ENCODE assay signal across 29 mouse cellular contexts in the genomic region with DNA sequence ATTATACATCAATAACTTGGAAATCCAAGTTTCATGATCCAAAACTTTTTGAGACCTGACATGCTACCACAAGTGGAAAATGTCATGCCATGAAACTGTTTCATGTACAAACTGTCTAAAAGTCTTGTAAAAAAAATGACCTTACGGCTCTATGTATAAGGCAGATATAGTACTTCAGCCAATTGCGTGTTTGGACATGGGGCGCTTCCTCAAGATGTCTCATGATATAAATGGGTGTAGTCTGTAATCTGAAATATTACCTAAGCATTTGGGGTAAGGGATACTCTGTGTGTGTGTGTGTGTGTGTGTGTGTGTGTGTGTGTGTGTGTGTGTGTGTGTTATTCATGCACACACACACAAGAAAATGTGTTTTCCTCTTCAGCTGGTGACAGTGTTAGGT.
DNase-seq lines count a peak whose midpoint lies in the region; ATAC-seq and TF ChIP-seq lines count a peak whose summit lies in the region.
"Had no signal": no experiment of that assay in that cellular context is flagged by ENCODE, and none has a peak within 500 bp of the region (broad histone marks: within the 10 kb centered on the region; RNA-seq: fewer than 3 reads in every experiment).

No protein-coding gene starts in this region.

- ATAC-seq in liver, embryonic 12.5 days = peak; percentile 68
- ATAC-seq in liver, postnatal 0 days = no peak
- peak; percentile 57; the same call in 1 of the 2 replicates for ATAC-seq in erythroid progenitor cell, adult 5-6 weeks (replicated peaks; ENCODE audit: low FRiP score, poor library complexity, severe bottlenecking)
- peak; percentile 44; the same call in 1 of the 2 replicates for ATAC-seq in liver, embryonic 15.5 days (ENCODE audit: insufficient read depth)
- ATAC-seq in hindbrain, embryonic 11.5 days (ENCODE audit: low FRiP score) = no peak
- ATAC-seq: CD4-positive, CD25-positive, alpha-beta regulatory T cell, adult 4 months; forebrain, embryonic 14.5 days; forebrain, postnatal 0 days had no signal

- no peaks in the 10 kb centered on the region for H3K9me3 ChIP-seq in liver, embryonic 12.5 days (replicated peaks)
- no peaks in the 10 kb centered on the region for H3K9me3 ChIP-seq in liver, postnatal 0 days (ENCODE audit: low read length)
- H3K9me3 ChIP-seq in liver, embryonic 15.5 days (replicated peaks) = no peaks in the 10 kb centered on the region
- H3K9me3 ChIP-seq in hindbrain, embryonic 11.5 days (ENCODE audit: control insufficient read depth, low read length) = no peaks in the 10 kb centered on the region
- H3K9me3 ChIP-seq: embryonic facial prominence, embryonic 12.5 days; embryonic facial prominence, embryonic 15.5 days; forebrain, embryonic 10.5 days; heart, embryonic 10.5 days; heart, embryonic 13.5 days; hindbrain, embryonic 12.5 days; hindbrain, embryonic 15.5 days had no signal

- peaks cover 13% of the 10 kb centered on the region for H3K4me1 ChIP-seq in liver, embryonic 12.5 days
- H3K4me1 ChIP-seq in liver, postnatal 0 days (ENCODE audit: insufficient read depth) = no peaks in the 10 kb centered on the region
- no peaks in the 10 kb centered on the region; the same call in 1 of the 2 replicates for H3K4me1 ChIP-seq in liver, embryonic 15.5 days (replicated peaks)
- H3K4me1 ChIP-seq in hindbrain, embryonic 11.5 days (replicated peaks; ENCODE audit: control insufficient read depth, insufficient read depth, low read length) = no peaks in the 10 kb centered on the region

- no peaks in the 10 kb centered on the region for H3K27me3 ChIP-seq in liver, embryonic 12.5 days (replicated peaks)
- H3K27me3 ChIP-seq in liver, postnatal 0 days (ENCODE audit: insufficient read depth, low read length) = no peaks in the 10 kb centered on the region
- no peaks in the 10 kb centered on the region for H3K27me3 ChIP-seq in liver, embryonic 15.5 days
- no peaks in the 10 kb centered on the region for H3K27me3 ChIP-seq in hindbrain, embryonic 11.5 days (ENCODE audit: control insufficient read depth, insufficient read depth, low read length)
- H3K27me3 ChIP-seq: embryonic facial prominence, embryonic 12.5 days; embryonic facial prominence, embryonic 15.5 days; heart, embryonic 13.5 days; hindbrain, embryonic 12.5 days; hindbrain, embryonic 15.5 days had no signal

- TF ChIP-seq EP300 in liver, postnatal 0 days (IDR thresholded peaks at IDR 0.05; ENCODE audit: low read depth) = no peak

- no peak overlapping the region for H3K4me3 ChIP-seq in liver, embryonic 12.5 days
- H3K4me3 ChIP-seq in liver, postnatal 0 days (ENCODE audit: low read depth, low read length) = no peak overlapping the region
- H3K4me3 ChIP-seq in liver, embryonic 15.5 days (replicated peaks) = no peak overlapping the region
- H3K4me3 ChIP-seq in hindbrain, embryonic 11.5 days (ENCODE audit: low read depth, low read length) = no peak overlapping the region
- H3K4me3 ChIP-seq: embryonic facial prominence, embryonic 12.5 days; embryonic facial prominence, embryonic 15.5 days; erythroblast, embryonic 14.5 days; forebrain, embryonic 10.5 days; gastrocnemius, adult 2 months; heart, embryonic 10.5 days; heart, embryonic 13.5 days; hindbrain, embryonic 12.5 days; hindbrain, embryonic 15.5 days had no signal

- TF ChIP-seq CTCF in liver, postnatal 0 days (IDR thresholded peaks at IDR 0.05; ENCODE audit: low read depth) = no peak

- DNase-seq in liver, postnatal 0 days = no peak
- peak; percentile 28 for DNase-seq in c-Kit-positive CD71-positive TER-119-positive erythroid progenitor cells, embryonic 14.5 days (ENCODE audit: low spot score)
- no peak for DNase-seq in thymus, postnatal 10 days (ENCODE audit: low spot score in 2 of 2)
- no peak for DNase-seq in kidney, postnatal 14 days
- no peak for DNase-seq in hindbrain, embryonic 11.5 days (ENCODE audit: low spot score)
- DNase-seq: adrenal gland, adult 2 months; adrenal gland, postnatal 14 days; cerebellum, adult 2 months; cerebellum, adult 9-11 months; cerebellum, postnatal 25 days; forebrain, postnatal 0 days; gastrocnemius, adult 2 months; gastrocnemius, postnatal 14 days; heart, adult 18-20 months; heart, postnatal 14 days; heart, postnatal 4 days had no signal

- no peak overlapping the region for H3K4me2 ChIP-seq in liver, embryonic 12.5 days
- no peak overlapping the region for H3K4me2 ChIP-seq in liver, postnatal 0 days (ENCODE audit: low read depth, low read length)
- H3K4me2 ChIP-seq in liver, embryonic 15.5 days = no peak overlapping the region
- no peak overlapping the region for H3K4me2 ChIP-seq in hindbrain, embryonic 11.5 days (replicated peaks; ENCODE audit: low read depth, low read length)
- H3K4me2 ChIP-seq: embryonic facial prominence, embryonic 12.5 days; embryonic facial prominence, embryonic 15.5 days; heart, embryonic 13.5 days; hindbrain, embryonic 12.5 days; hindbrain, embryonic 15.5 days had no signal

- no peak overlapping the region for H3K9ac ChIP-seq in liver, embryonic 12.5 days
- H3K9ac ChIP-seq in liver, postnatal 0 days (replicated peaks) = no peak overlapping the region
- no peak overlapping the region for H3K9ac ChIP-seq in liver, embryonic 15.5 days
- no peak overlapping the region for H3K9ac ChIP-seq in hindbrain, embryonic 11.5 days (ENCODE audit: low read depth, low read length)
- H3K9ac ChIP-seq: embryonic facial prominence, embryonic 12.5 days; embryonic facial prominence, embryonic 15.5 days; forebrain, postnatal 0 days; heart, embryonic 13.5 days; hindbrain, embryonic 12.5 days; hindbrain, embryonic 15.5 days had no signal

- WGBS in liver, embryonic 12.5 days (ENCODE audit: insufficient replicate concordance) = 89% methylated on average over 3 of the region's 3 CpGs
- WGBS in liver, postnatal 0 days (ENCODE audit: insufficient replicate concordance) = 83% methylated on average over 3 of the region's 3 CpGs
- 77% methylated on average over 3 of the region's 3 CpGs for WGBS in liver, embryonic 15.5 days (ENCODE audit: insufficient replicate concordance)
- 96% methylated on average over 3 of the region's 3 CpGs for WGBS in hindbrain, embryonic 11.5 days

- no peak overlapping the region for H3K27ac ChIP-seq in liver, embryonic 12.5 days
- no peak overlapping the region for H3K27ac ChIP-seq in liver, postnatal 0 days (ENCODE audit: low read depth)
- no peak overlapping the region for H3K27ac ChIP-seq in liver, embryonic 15.5 days (replicated peaks)
- no peak overlapping the region for H3K27ac ChIP-seq in hindbrain, embryonic 11.5 days (ENCODE audit: low read depth, low read length)
- H3K27ac ChIP-seq: embryonic facial prominence, embryonic 12.5 days; embryonic facial prominence, embryonic 15.5 days; forebrain, embryonic 10.5 days; gastrocnemius, adult 2 months; heart, embryonic 10.5 days; heart, embryonic 13.5 days; hindbrain, embryonic 12.5 days; hindbrain, embryonic 15.5 days had no signal

- H3K36me3 ChIP-seq in liver, embryonic 12.5 days = no peaks in the 10 kb centered on the region
- H3K36me3 ChIP-seq in liver, postnatal 0 days (replicated peaks; ENCODE audit: insufficient read depth, low read length) = no peaks in the 10 kb centered on the region
- no peaks in the 10 kb centered on the region for H3K36me3 ChIP-seq in liver, embryonic 15.5 days (replicated peaks)
- no peaks in the 10 kb centered on the region for H3K36me3 ChIP-seq in hindbrain, embryonic 11.5 days (ENCODE audit: control insufficient read depth, insufficient read depth, low read length)
- H3K36me3 ChIP-seq: embryonic facial prominence, embryonic 12.5 days; embryonic facial prominence, embryonic 15.5 days; forebrain, embryonic 10.5 days; heart, embryonic 10.5 days; heart, embryonic 13.5 days; hindbrain, embryonic 12.5 days; hindbrain, embryonic 15.5 days had no signal

Comparison
In these comparisons a context has a peak if more than half of its experiments do, and no peak if none do; other contexts are left out.
1. ATAC-seq: peak in liver, embryonic 12.5 days (single experiment), erythroid progenitor cell, adult 5-6 weeks (single experiment) and liver, embryonic 15.5 days (single experiment); none in liver, postnatal 0 days (single experiment) and hindbrain, embryonic 11.5 days (single experiment).